Mouse (Mus musculus): ENCODE results near the gene Vsnl1.

The Vsnl1 gene

GRCm38 (mm10) chr12:11436497-11437265 is at the start of gene Vsnl1:
TSS of gene Vsnl1 (minus strand) at chr12:11436613.
- DNase-seq (ENCODE audit: low spot score in 2 of 2) = no peak

GRCm38 (mm10) chr12:11456632-11457031 is 20.2 kb upstream of the Vsnl1 start:
- DNase-seq (ENCODE audit: low spot score in 2 of 2) = no peak

- DNase-seq (ENCODE audit: low spot score in 2 of 2) = no peak
These were observed 19.8 kb upstream of the Vsnl1 start for GRCm38 (mm10) chr12:11456213-11456612.

GRCm38 (mm10) chr12:11455549-11456194 is 19.3 kb upstream of the Vsnl1 start, which contains the start of gene Rad51ap2:
TSS of gene Rad51ap2 (plus strand) at chr12:11456079.
- DNase-seq (ENCODE audit: low spot score in 2 of 2) = peak; percentile 33 to 46

- no peak for DNase-seq (ENCODE audit: low spot score in 2 of 2)
These were observed 17.7 kb upstream of the Vsnl1 start for GRCm38 (mm10) chr12:11454146-11454545.

- no peak for DNase-seq (ENCODE audit: low spot score in 2 of 2)
These were observed 1.6 kb upstream of the Vsnl1 start for GRCm38 (mm10) chr12:11437907-11438447.

GRCm38 (mm10) chr12:11437266-11437906 is 973 bp upstream of the Vsnl1 start:
- peak in 1 of 2 experiments; percentile 1 for DNase-seq (ENCODE audit: low spot score in 2 of 2)

GRCm38 (mm10) chr12:11436023-11436350 is 426 bp downstream of the Vsnl1 start:
- DNase-seq (ENCODE audit: low spot score in 2 of 2) = no peak

- no peak for DNase-seq (ENCODE audit: low spot score in 2 of 2)
These were observed 979 bp downstream of the Vsnl1 start for GRCm38 (mm10) chr12:11435246-11436022.

GRCm38 (mm10) chr12:11434446-11434845 is 2.0 kb downstream of the Vsnl1 start:
- no peak for DNase-seq (ENCODE audit: low spot score in 2 of 2)

GRCm38 (mm10) chr12:11433716-11434115 is 2.7 kb downstream of the Vsnl1 start:
- no peak for DNase-seq (ENCODE audit: low spot score in 2 of 2)

- DNase-seq (ENCODE audit: low spot score in 2 of 2) = no peak
These were observed 3.3 kb downstream of the Vsnl1 start for GRCm38 (mm10) chr12:11433126-11433525.

GRCm38 (mm10) chr12:11427396-11427795 is 9.0 kb downstream of the Vsnl1 start:
- DNase-seq (ENCODE audit: low spot score in 2 of 2) = no peak

GRCm38 (mm10) chr12:11418112-11418511 is 18.3 kb downstream of the Vsnl1 start:
- DNase-seq (ENCODE audit: low spot score in 2 of 2) = no peak

GRCm38 (mm10) chr12:11407679-11408078 is 28.7 kb downstream of the Vsnl1 start:
- no peak for DNase-seq (ENCODE audit: low spot score in 2 of 2)

- no peak for DNase-seq (ENCODE audit: low spot score in 2 of 2)
These were observed 37.6 kb downstream of the Vsnl1 start for GRCm38 (mm10) chr12:11398791-11399190.

GRCm38 (mm10) chr12:11397029-11397428 is 39.4 kb downstream of the Vsnl1 start:
- DNase-seq (ENCODE audit: low spot score in 2 of 2) = no peak

- DNase-seq (ENCODE audit: low spot score in 2 of 2) = no peak
These were observed 40.9 kb downstream of the Vsnl1 start for GRCm38 (mm10) chr12:11395470-11395869.

- no peak for DNase-seq (ENCODE audit: low spot score in 2 of 2)
These were observed 43.9 kb downstream of the Vsnl1 start for GRCm38 (mm10) chr12:11392525-11392924.

GRCm38 (mm10) chr12:11391244-11391949 is 45.0 kb downstream of the Vsnl1 start:
- no peak for DNase-seq (ENCODE audit: low spot score in 2 of 2)

- no peak for DNase-seq (ENCODE audit: low spot score in 2 of 2)
These were observed 47.3 kb downstream of the Vsnl1 start for GRCm38 (mm10) chr12:11389141-11389540.

Measured in spleen, postnatal 36 days (tissue).